Mouse (Mus musculus): ENCODE measurements around the gene Mfsd12. TPM values are rescaled to one million over a fixed set of nuclear protein-coding genes. Genes with fewer than 3 reads are reported as not detected.

Mfsd12 gene
- polyA plus RNA-seq, 1 experiment from 2014 or later, result 12.9 TPM

- peaks cover 19% of the 10 kb centered on the region for H3K27me3 ChIP-seq
- H3K36me3 ChIP-seq, result peaks cover 35% of the 10 kb centered on the region
- ATAC-seq (ENCODE audit: low FRiP score), result no peak
- peak overlapping the region; percentile 26; the same call in 1 of the 2 replicates for H3K4me2 ChIP-seq (replicated peaks)
- peaks cover 69% of the 10 kb centered on the region for H3K4me1 ChIP-seq
- H3K9me3 ChIP-seq (replicated peaks), result no peaks in the 10 kb centered on the region
- H3K27ac ChIP-seq, result peak overlapping the region; percentile 94
- no peak overlapping the region for H3K4me3 ChIP-seq
- no peak overlapping the region for H3K9ac ChIP-seq
- WGBS, result 27% methylated on average over 10 of the region's 10 CpGs
Measured at GRCm38 (mm10) chr10:81401205-81401520, 43.9 kb downstream of the Mfsd12 start.

- 3% methylated on average over 18 of the region's 18 CpGs for WGBS
- Histone ChIP-seq H3K4me1 (peaks cover 69% of the 10 kb centered on the region), H3K36me3 (peaks cover 35% of the 10 kb centered on the region), H3K4me2 (replicated peaks) (peak overlapping the region; percentile 26), H3K27ac (peak overlapping the region; percentile 94), H3K27me3 (peaks cover 25% of the 10 kb centered on the region), H3K9me3 (replicated peaks) (no peaks in the 10 kb centered on the region), H3K9ac (peak overlapping the region; percentile 39), H3K4me3 (0 out of 2 replicates have a peak overlapping the region, but pooled peaks have one; percentile 5)
- ATAC-seq (ENCODE audit: low FRiP score), result peak; percentile 76
Measured at GRCm38 (mm10) chr10:81401521-81402226, 44.4 kb downstream of the Mfsd12 start.

- H3K4me1 ChIP-seq, result peaks cover 69% of the 10 kb centered on the region
- 9% methylated on average over 7 of the region's 7 CpGs for WGBS
- no peaks in the 10 kb centered on the region for H3K9me3 ChIP-seq (replicated peaks)
- peak overlapping the region; percentile 94 for H3K27ac ChIP-seq
- peaks cover 35% of the 10 kb centered on the region for H3K36me3 ChIP-seq
- H3K4me2 ChIP-seq (replicated peaks), result peak overlapping the region; percentile 26
- no peak overlapping the region for H3K4me3 ChIP-seq
- no peak for ATAC-seq (ENCODE audit: low FRiP score)
- H3K27me3 ChIP-seq, result peaks cover 29% of the 10 kb centered on the region
- peak overlapping the region; percentile 50; the same call in 1 of the 2 replicates for H3K9ac ChIP-seq
Measured at GRCm38 (mm10) chr10:81402227-81402765, 45.0 kb downstream of the Mfsd12 start.

- peaks cover 35% of the 10 kb centered on the region for H3K36me3 ChIP-seq
- no peak for ATAC-seq (ENCODE audit: low FRiP score)
- H3K4me1 ChIP-seq, result peaks cover 72% of the 10 kb centered on the region
- H3K9ac ChIP-seq, result peak overlapping the region; percentile 50; the same call in 1 of the 2 replicates
- H3K27me3 ChIP-seq, result peaks cover 38% of the 10 kb centered on the region
- H3K27ac ChIP-seq, result peak overlapping the region; percentile 94
- H3K4me3 ChIP-seq, result no peak overlapping the region
- no peaks in the 10 kb centered on the region for H3K9me3 ChIP-seq (replicated peaks)
- 38% methylated on average over 10 of the region's 10 CpGs for WGBS
- H3K4me2 ChIP-seq (replicated peaks), result peak overlapping the region; percentile 26; the same call in 1 of the 2 replicates
Measured at GRCm38 (mm10) chr10:81403511-81403910, 46.2 kb downstream of the Mfsd12 start.

GRCm38 (mm10) chr10:81404082-81404481, 46.8 kb downstream of the Mfsd12 start:
- H3K9ac ChIP-seq, result no peak overlapping the region
- H3K27ac ChIP-seq, result no peak overlapping the region
- peaks cover 77% of the 10 kb centered on the region for H3K4me1 ChIP-seq
- no peaks in the 10 kb centered on the region for H3K9me3 ChIP-seq (replicated peaks)
- no peak overlapping the region for H3K4me2 ChIP-seq (replicated peaks)
- no peak overlapping the region for H3K4me3 ChIP-seq
- H3K27me3 ChIP-seq, result peaks cover 43% of the 10 kb centered on the region
- peaks cover 34% of the 10 kb centered on the region for H3K36me3 ChIP-seq
- WGBS, result 23% methylated on average over 9 of the region's 9 CpGs
- no peak for ATAC-seq (ENCODE audit: low FRiP score)

- 48% methylated on average over 18 of the region's 18 CpGs for whole genome bisulfite sequencing
- Histone ChIP-seq H3K27ac (no peak overlapping the region; the same call in 1 of the 2 replicates), H3K36me3 (peaks cover 28% of the 10 kb centered on the region), H3K4me2 (replicated peaks) (no peak overlapping the region), H3K27me3 (peaks cover 42% of the 10 kb centered on the region), H3K9ac (no peak overlapping the region), H3K4me1 (peaks cover 77% of the 10 kb centered on the region), H3K9me3 (replicated peaks) (no peaks in the 10 kb centered on the region), H3K4me3 (no peak overlapping the region)
- ATAC-seq (ENCODE audit: low FRiP score), result no peak
Measured at GRCm38 (mm10) chr10:81404720-81405119, 47.4 kb downstream of the Mfsd12 start.

- H3K36me3 ChIP-seq, result peaks cover 19% of the 10 kb centered on the region
- no peak overlapping the region for H3K27ac ChIP-seq
- WGBS, result 50% methylated on average over 13 of the region's 13 CpGs
- peaks cover 76% of the 10 kb centered on the region for H3K4me1 ChIP-seq
- no peak for ATAC-seq (ENCODE audit: low FRiP score)
- H3K4me3 ChIP-seq, result no peak overlapping the region
- H3K27me3 ChIP-seq, result peaks cover 40% of the 10 kb centered on the region
- peak overlapping the region; percentile 43; the same call in 1 of the 2 replicates for H3K4me2 ChIP-seq (replicated peaks)
- H3K9me3 ChIP-seq (replicated peaks), result no peaks in the 10 kb centered on the region
- H3K9ac ChIP-seq, result no peak overlapping the region
Measured at GRCm38 (mm10) chr10:81405588-81406201, 48.4 kb downstream of the Mfsd12 start.

GRCm38 (mm10) chr10:81406504-81407440, 49.5 kb downstream of the Mfsd12 start:
- no peak overlapping the region for H3K27ac ChIP-seq
- H3K4me1 ChIP-seq, result peaks cover 75% of the 10 kb centered on the region
- ATAC-seq (ENCODE audit: low FRiP score), result no peak
- H3K9me3 ChIP-seq (replicated peaks), result no peaks in the 10 kb centered on the region
- H3K27me3 ChIP-seq, result peaks cover 40% of the 10 kb centered on the region
- peak overlapping the region; percentile 43 for H3K4me2 ChIP-seq (replicated peaks)
- H3K4me3 ChIP-seq, result peak overlapping the region; percentile 12
- peak overlapping the region; percentile 51 for H3K9ac ChIP-seq
- WGBS, result 26% methylated on average over 24 of the region's 24 CpGs
- peaks cover 19% of the 10 kb centered on the region for H3K36me3 ChIP-seq

GRCm38 (mm10) chr10:81407539-81408423, 50.5 kb downstream of the Mfsd12 start:
- H3K9me3 ChIP-seq (replicated peaks), result no peaks in the 10 kb centered on the region
- peaks cover 75% of the 10 kb centered on the region for H3K4me1 ChIP-seq
- peak overlapping the region; percentile 43 for H3K4me2 ChIP-seq (replicated peaks)
- peak overlapping the region; percentile 12; the same call in 1 of the 2 replicates for H3K4me3 ChIP-seq
- WGBS, result 26% methylated on average over 31 of the region's 31 CpGs
- H3K9ac ChIP-seq, result peak overlapping the region; percentile 51
- peak overlapping the region; percentile 50 for H3K27ac ChIP-seq
- H3K27me3 ChIP-seq, result peaks cover 40% of the 10 kb centered on the region
- no peak for ATAC-seq (ENCODE audit: low FRiP score)
- peaks cover 19% of the 10 kb centered on the region for H3K36me3 ChIP-seq

- 34% methylated on average over 13 of the region's 13 CpGs for WGBS
- no peak for ATAC-seq (ENCODE audit: low FRiP score)
- Histone ChIP-seq H3K9ac (no peak overlapping the region), H3K4me1 (peaks cover 73% of the 10 kb centered on the region), H3K27me3 (peaks cover 40% of the 10 kb centered on the region), H3K27ac (no peak overlapping the region), H3K9me3 (replicated peaks) (no peaks in the 10 kb centered on the region), H3K4me2 (replicated peaks) (0 out of 2 replicates have a peak overlapping the region, but pooled peaks have one; percentile 1), H3K36me3 (peaks cover 19% of the 10 kb centered on the region), H3K4me3 (no peak overlapping the region)
Measured at GRCm38 (mm10) chr10:81408424-81408729, 51.1 kb downstream of the Mfsd12 start.

- 0 out of 2 replicates have a peak overlapping the region, but pooled peaks have one; percentile 5 for H3K4me2 ChIP-seq (replicated peaks)
- peaks cover 40% of the 10 kb centered on the region for H3K27me3 ChIP-seq
- H3K27ac ChIP-seq, result peak overlapping the region; percentile 25
Measured at GRCm38 (mm10) chr10:81408871-81409291, 51.6 kb downstream of the Mfsd12 start.

More at GRCm38 (mm10) chr10:81408871-81409291, 51.6 kb downstream of the Mfsd12 start:
- peaks cover 19% of the 10 kb centered on the region for H3K36me3 ChIP-seq
- H3K9me3 ChIP-seq (replicated peaks), result no peaks in the 10 kb centered on the region
- H3K4me1 ChIP-seq, result peaks cover 73% of the 10 kb centered on the region
- ATAC-seq (ENCODE audit: low FRiP score), result no peak
- no peak overlapping the region for H3K9ac ChIP-seq
- no peak overlapping the region for H3K4me3 ChIP-seq
- 12% methylated on average over 9 of the region's 9 CpGs for WGBS
